In genomic region chr13:43172036-43172713, GRCm38 (mm10) we compare ENCODE assay signal across 8 mouse cellular contexts. TPM values are rescaled to one million over a fixed set of nuclear protein-coding genes. Genes with fewer than 3 reads are reported as not detected.
DNase-seq lines count a peak whose midpoint lies in the region; ATAC-seq and TF ChIP-seq lines count a peak whose summit lies in the region.

No protein-coding gene starts in this region.

- in situ Hi-C loops in Patski (cut with MboI; ENCODE audit: low pct_unique_long_range_greater_than_20kb), result loop anchor here (5.0 to 10.0 kb wide), 2 partner anchors 340 to 383 kb away; no protein-coding TSS in a partner anchor

- H3K27ac ChIP-seq in layer of hippocampus, adult 2 months, result peak overlapping the region; percentile 95; the same call in 1 of the 2 replicates
- peak overlapping the region; percentile 90 for H3K27ac ChIP-seq in forebrain, embryonic 10.5 days
- no peak overlapping the region for H3K27ac ChIP-seq in midbrain, embryonic 14.5 days (replicated peaks; ENCODE audit: low read depth, low read length)

- 42% methylated on average over 14 of the region's 14 CpGs for WGBS in forebrain, embryonic 10.5 days
- 34% methylated on average over 14 of the region's 14 CpGs for WGBS in midbrain, embryonic 14.5 days

- H3K36me3 ChIP-seq in forebrain, embryonic 10.5 days (replicated peaks), result peaks cover 9% of the 10 kb centered on the region; the same call in 1 of the 2 replicates
- H3K36me3 ChIP-seq in midbrain, embryonic 14.5 days (ENCODE audit: control insufficient read depth, insufficient read depth, low read length), result peaks cover 10% of the 10 kb centered on the region

- peaks cover 24% of the 10 kb centered on the region for H3K4me1 ChIP-seq in forebrain, embryonic 10.5 days
- peaks cover 3% of the 10 kb centered on the region; the same call in 1 of the 2 replicates for H3K4me1 ChIP-seq in midbrain, embryonic 14.5 days (ENCODE audit: control insufficient read depth, insufficient read depth, low read length)

- no peaks in the 10 kb centered on the region for H3K27me3 ChIP-seq in Patski
- H3K27me3 ChIP-seq in forebrain, embryonic 10.5 days (ENCODE audit: poor library complexity, severe bottlenecking), result no peaks in the 10 kb centered on the region
- H3K27me3 ChIP-seq in midbrain, embryonic 14.5 days (ENCODE audit: control insufficient read depth, insufficient read depth, low read length), result no peaks in the 10 kb centered on the region

- peak; percentile 58 for TF ChIP-seq CTCF in layer of hippocampus, adult 2 months (conservative IDR thresholded peaks at IDR 0.05)
- peak; percentile 46 for TF ChIP-seq CTCF in Patski (IDR thresholded peaks at IDR 0.05)

- H3K9ac ChIP-seq in midbrain, embryonic 14.5 days (replicated peaks; ENCODE audit: low read length), result peak overlapping the region; percentile 80

- peak overlapping the region; percentile 58 for H3K4me2 ChIP-seq in midbrain, embryonic 14.5 days (ENCODE audit: low read length)

- peak in 1 of 2 experiments; percentile 28 for DNase-seq in layer of hippocampus, adult 2 months (ENCODE audit: low spot score in 2 of 2)
- DNase-seq in layer of hippocampus, postnatal 25 days (ENCODE audit: extremely low spot score in 1 of 2, low spot score in 1 of 2), result no peak
- DNase-seq in Patski (ENCODE audit: low read depth, low spot score), result no peak
- peak; percentile 39 for DNase-seq in forebrain, embryonic 10.5 days (ENCODE audit: extremely low spot score, low spot score)
- DNase-seq in kidney, postnatal 4 days, result peak; percentile 41 to 63
- peak; percentile 21 for DNase-seq in midbrain, embryonic 14.5 days
- no peak for DNase-seq in urinary bladder, adult 2 months (ENCODE audit: low spot score)
- no peak for DNase-seq in frontal cortex, adult 2 months (ENCODE audit: extremely low spot score in 1 of 2, low spot score in 1 of 2)

- POLR2A ChIA-PET in Patski (lab: Charles Lee), result interaction anchor here (0.8 to 1.0 kb wide), 3 partner anchors 23 to 360 kb away, joined by 3 read pairs; no protein-coding TSS in a partner anchor

- ATAC-seq in Patski, result no peak
- ATAC-seq in midbrain, embryonic 14.5 days (ENCODE audit: low FRiP score, low TSS enrichment), result no peak

- H3K4me3 ChIP-seq in layer of hippocampus, adult 2 months, result peak overlapping the region; percentile 80
- H3K4me3 ChIP-seq in forebrain, embryonic 10.5 days, result peak overlapping the region; percentile 76
- peak overlapping the region; percentile 58 for H3K4me3 ChIP-seq in midbrain, embryonic 14.5 days (replicated peaks; ENCODE audit: low read depth, low read length)

- CTCF ChIA-PET in Patski (lab: Charles Lee), result interaction anchor here (1.4 to 2.5 kb wide), 2 partner anchors 10 to 337 kb away, joined by 4 to 7 read pairs; no protein-coding TSS in a partner anchor

- no peaks in the 10 kb centered on the region for H3K9me3 ChIP-seq in forebrain, embryonic 10.5 days
- no peaks in the 10 kb centered on the region for H3K9me3 ChIP-seq in midbrain, embryonic 14.5 days (ENCODE audit: control insufficient read depth, low read length)

RNA-seq across cellular contexts. Expression of gene Tbc1d7, which starts 0.9 kb away (rescaled TPM):
- total RNA-seq in layer of hippocampus, adult 2 months (2021), result 10 to 100 TPM; 26.0 to 27.2 TPM
- total RNA-seq in layer of hippocampus, postnatal 25 days (2021), result 10 to 100 TPM; 32.9 to 38.8 TPM
- 18.0 TPM for polyA plus RNA-seq in Patski (2021)
- polyA plus RNA-seq in forebrain, embryonic 10.5 days (2016; fragmentation: Nextera tagmentation; extraction: Ambion mirVana), result 69.1 and 69.8 TPM in 2 replicates
- polyA plus RNA-seq in midbrain, embryonic 14.5 days (2014; fragmentation: Nextera tagmentation; extraction: Ambion mirVana), result 101 and 104 TPM in 2 replicates
- 23.7 and 25.1 TPM in 2 replicates for polyA plus RNA-seq in urinary bladder, adult 2 months (2012; rRNA removed)
- 31.6 and 35.8 TPM in 2 replicates for polyA plus RNA-seq in frontal cortex, adult 2 months (2012; rRNA removed)

Comparison
In these comparisons a context has a peak if more than half of its experiments do, and no peak if none do; other contexts are left out.
1. DNase-seq: peak in forebrain, embryonic 10.5 days (single experiment), kidney, postnatal 4 days (2 of 2) and midbrain, embryonic 14.5 days (single experiment); none in layer of hippocampus, postnatal 25 days (0 of 2), Patski (single experiment), urinary bladder, adult 2 months (single experiment) and frontal cortex, adult 2 months (0 of 2).
2. Peak in every context shown above with its lines, with median percentiles within 50 percentile points of each other: H3K4me3 ChIP-seq.